Mouse (Mus musculus) testis, adult 2 months (tissue): ENCODE data around the gene Pcyt1a.

Experiments
- CTCF ChIP-seq: fragments of 200-500 bp; IDR thresholded peaks from 2 replicates; pipeline ENCODE4 v1.5.1; 2012; ENCODE audit warnings: low read depth, mild to moderate bottlenecking, inconsistent platforms, low read length, moderate library complexity; ENCODE audit not compliant: control insufficient read depth, insufficient read depth, insufficient replicate concordance
- POLR2A ChIP-seq: fragments of 200-500 bp; IDR thresholded peaks from 2 replicates; pipeline ENCODE4 v1.6.1; 2012; ENCODE audit warnings: low read depth, mild to moderate bottlenecking, inconsistent platforms, low read length, moderate library complexity; ENCODE audit not compliant: control insufficient read depth

DNA sequence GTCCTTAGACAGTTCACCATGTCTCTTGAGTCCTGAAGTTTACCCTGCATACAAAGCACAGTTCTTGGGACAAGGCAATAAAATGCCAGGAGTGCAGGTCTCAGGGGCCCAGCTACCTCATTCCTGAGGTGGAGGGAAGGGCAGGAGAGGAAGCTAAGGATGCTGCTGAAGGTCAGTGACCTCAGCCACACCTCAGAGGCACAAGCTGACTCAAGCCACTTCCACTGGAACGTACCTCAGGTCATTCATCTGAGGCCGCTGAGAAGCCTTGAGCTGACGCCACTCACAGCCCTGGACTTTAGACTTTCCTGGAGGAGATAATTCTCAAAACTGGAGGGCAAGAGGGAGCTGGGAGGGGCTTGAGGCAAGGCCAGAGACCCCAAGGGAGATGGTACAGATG lies 58.2 kb downstream of the Pcyt1a start:
- TF ChIP-seq POLR2A = no peak
- TF ChIP-seq CTCF = no peak
